Mouse (Mus musculus) heart, embryonic 11.5 days (tissue): ENCODE data around the gene Tpcn1. TPM values are rescaled to one million over a fixed set of nuclear protein-coding genes. Genes with fewer than 3 reads are reported as not detected.

Source experiments
- ATAC-seq: fragments of 200-750 bp; cut with Nextera tagmentation; replicated peaks from 2 replicates; pipeline ENCODE4 v1.8.0; 2017; ENCODE audit warnings: moderate library complexity; ENCODE audit not compliant: insufficient number of reproducible peaks, low FRiP score, low TSS enrichment
- H3K27ac ChIP-seq: fragments of 300-500 bp; sonication (generic); 2 replicates; pipeline ENCODE4 v1.5.1; 2014; ENCODE audit warnings: mild to moderate bottlenecking, low read depth, low read length
- H3K27me3 ChIP-seq: fragments of 300-500 bp; sonication (generic); 2 replicates; pipeline ENCODE4 v1.6.1; 2014; ENCODE audit warnings: mild to moderate bottlenecking, low read length, mixed read lengths; ENCODE audit not compliant: control insufficient read depth, insufficient read depth
- H3K36me3 ChIP-seq: fragments of 300-500 bp; sonication (generic); 2 replicates; pipeline ENCODE4 v1.6.1; 2014; ENCODE audit warnings: mild to moderate bottlenecking, low read length, moderate library complexity, mixed read lengths; ENCODE audit not compliant: control insufficient read depth, insufficient read depth
- H3K4me1 ChIP-seq: fragments of 300-500 bp; sonication (generic); 2 replicates; pipeline ENCODE4 v1.6.1; 2014; ENCODE audit warnings: low read length; ENCODE audit not compliant: control insufficient read depth, insufficient read depth
- H3K4me2 ChIP-seq: fragments of 300-500 bp; sonication (generic); 2 replicates; pipeline ENCODE4 v1.6.1; 2014; ENCODE audit warnings: mild to moderate bottlenecking, moderate library complexity
- H3K4me3 ChIP-seq: fragments of 300-500 bp; sonication (generic); 2 replicates; pipeline ENCODE4 v1.5.1; 2014; ENCODE audit warnings: low read depth, low read length
- H3K9ac ChIP-seq: fragments of 300-500 bp; sonication (generic); 2 replicates; pipeline ENCODE4 v1.6.1; 2014; ENCODE audit warnings: mild to moderate bottlenecking, low read depth, low read length, moderate library complexity
- H3K9me3 ChIP-seq: fragments of 300-500 bp; sonication (generic); replicated peaks from 2 replicates; pipeline ENCODE4 v1.6.1; 2016; ENCODE audit warnings: low read length; ENCODE audit not compliant: control insufficient read depth
- WGBS: fragments of 180-500 bp; shearing (Covaris S2); extraction: QIAGEN DNeasy Blood & Tissue Kit; methylation state at CpG from one replicate; pipeline ENCODE4 v1.1.7; 2014; ENCODE audit not compliant: insufficient replicate concordance; 5-methylcytosine and 5-hydroxymethylcytosine counted together
- polyA plus RNA-seq: library from polyadenylated mRNA; unstranded; fragments of >200 nt; fragmentation: Nextera tagmentation; extraction: Ambion mirVana; gene quantifications from 2 replicates; pipeline ENCODE4 v1.2.1, GENCODE M21; 2014

Tpcn1 gene
- polyA plus RNA-seq, 1 experiment from 2014 or later, result 19.1 TPM

DNA sequence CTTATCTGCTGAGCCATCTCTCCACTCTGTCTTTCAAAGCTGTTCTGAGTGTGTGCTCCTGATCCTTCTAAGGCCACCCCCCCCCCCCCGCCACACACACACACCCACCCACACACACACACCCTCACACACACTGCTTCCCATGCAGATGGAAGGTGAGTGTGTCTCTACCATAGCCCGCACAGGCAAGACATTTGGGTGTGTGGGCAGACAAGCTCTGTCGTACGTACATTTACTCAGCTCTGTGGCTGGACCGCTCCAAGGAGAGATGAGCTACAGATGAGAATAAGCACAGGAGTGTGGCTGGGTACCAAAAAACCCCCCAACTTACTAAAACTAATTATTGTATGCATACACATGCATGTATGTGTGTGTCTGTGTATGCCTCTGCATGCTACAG lies 37.8 kb downstream of the Tpcn1 start:
- Histone ChIP-seq H3K27me3 (no peaks in the 10 kb centered on the region), H3K4me1 (0 out of 2 replicates have a peak, but pooled peaks cover 3% of the 10 kb centered on the region), H3K9me3 (no peaks in the 10 kb centered on the region), H3K36me3 (peaks cover 14% of the 10 kb centered on the region), H3K9ac (no peak overlapping the region), H3K27ac (no peak overlapping the region), H3K4me2 (no peak overlapping the region), H3K4me3 (no peak overlapping the region)
- ATAC-seq, result no peak
- WGBS, result 92% methylated on average over 5 of the region's 5 CpGs

DNA sequence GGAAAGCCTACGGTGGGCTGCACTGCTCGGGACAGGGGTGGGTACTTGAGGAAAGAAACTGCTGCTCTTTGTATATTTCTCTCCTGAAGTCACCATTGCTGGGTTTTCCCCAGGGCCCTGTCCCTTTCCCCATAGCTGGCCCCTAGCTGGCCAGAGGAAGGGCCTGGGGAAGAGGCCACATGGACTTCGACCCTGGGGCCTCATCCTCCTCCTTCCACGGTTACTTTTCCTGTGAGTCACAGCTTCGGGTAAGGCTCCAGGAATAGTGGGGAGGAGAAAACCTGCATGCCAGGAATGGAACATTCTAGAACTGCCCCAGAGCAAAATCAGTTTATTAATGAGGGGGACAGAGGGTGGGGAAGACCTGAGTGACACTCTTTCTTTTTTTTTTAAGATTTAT lies 38.3 kb downstream of the Tpcn1 start:
- Histone ChIP-seq H3K4me1 (0 out of 2 replicates have a peak, but pooled peaks cover 3% of the 10 kb centered on the region), H3K4me2 (no peak overlapping the region), H3K27ac (no peak overlapping the region), H3K9me3 (no peaks in the 10 kb centered on the region), H3K4me3 (no peak overlapping the region), H3K27me3 (no peaks in the 10 kb centered on the region), H3K9ac (no peak overlapping the region), H3K36me3 (peaks cover 12% of the 10 kb centered on the region)
- ATAC-seq, result no peak
- 66% methylated on average over 5 of the region's 5 CpGs for WGBS

DNA sequence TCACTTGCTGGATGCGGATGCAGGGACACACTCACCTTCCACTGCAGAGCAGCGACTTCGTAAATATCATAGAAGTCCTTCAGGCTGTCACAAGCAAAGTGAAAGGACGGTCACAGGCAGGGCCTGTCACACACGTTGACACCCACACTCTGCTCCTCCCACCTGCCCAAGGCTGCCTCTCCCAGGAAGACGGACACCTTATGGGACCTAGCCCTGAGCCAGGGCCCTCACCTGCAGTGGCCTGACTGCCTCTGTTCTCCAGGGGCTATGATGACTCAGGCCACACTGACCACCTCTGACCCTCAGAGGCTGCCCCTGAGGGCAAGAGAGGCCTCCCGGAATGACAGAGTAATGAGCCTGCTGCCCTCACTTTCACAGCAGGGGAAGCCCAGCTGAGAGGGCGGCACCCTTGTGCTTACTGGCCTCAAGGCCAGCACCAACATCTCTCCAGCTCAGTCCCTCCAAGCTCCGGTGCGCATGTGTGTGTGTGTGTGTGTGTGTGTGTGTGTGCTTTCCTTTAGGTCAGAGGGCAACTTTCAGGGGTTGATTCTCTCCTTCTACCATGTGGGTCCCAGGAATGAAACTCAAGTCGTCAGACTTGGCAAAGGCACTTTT lies 40.1 kb downstream of the Tpcn1 start:
- H3K27ac ChIP-seq, result no peak overlapping the region
- H3K9me3 ChIP-seq, result no peaks in the 10 kb centered on the region
- no peaks in the 10 kb centered on the region for H3K27me3 ChIP-seq
- no peak for ATAC-seq
- 69% methylated on average over 11 of the region's 11 CpGs for WGBS
- no peak overlapping the region for H3K4me2 ChIP-seq
- H3K4me1 ChIP-seq, result 0 out of 2 replicates have a peak, but pooled peaks cover 3% of the 10 kb centered on the region
- peaks cover 12% of the 10 kb centered on the region for H3K36me3 ChIP-seq
- no peak overlapping the region for H3K4me3 ChIP-seq
- H3K9ac ChIP-seq, result no peak overlapping the region

DNA sequence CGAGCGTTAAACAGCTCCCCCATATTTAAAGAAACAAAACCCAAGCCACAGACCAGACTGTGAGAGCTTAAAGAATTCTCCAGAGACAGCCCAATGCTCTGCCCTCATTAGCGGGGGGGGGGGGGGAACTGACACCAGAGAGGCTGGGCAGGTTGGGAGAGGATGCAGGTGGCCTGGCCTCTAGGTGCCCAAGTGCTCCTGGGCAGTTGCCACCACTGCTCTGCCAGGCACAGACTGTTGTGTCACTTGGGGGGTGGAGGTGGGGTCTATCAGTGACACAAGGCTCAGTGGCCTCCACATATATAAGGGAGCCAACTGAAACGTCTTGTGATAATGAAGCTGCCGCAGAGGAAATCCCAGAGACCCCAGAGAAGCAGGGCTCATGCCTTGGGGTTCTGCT lies 51.8 kb downstream of the Tpcn1 start:
- Histone ChIP-seq H3K4me1 (0 out of 2 replicates have a peak, but pooled peaks cover 5% of the 10 kb centered on the region), H3K9ac (no peak overlapping the region), H3K4me2 (no peak overlapping the region), H3K27me3 (no peaks in the 10 kb centered on the region), H3K9me3 (no peaks in the 10 kb centered on the region), H3K27ac (no peak overlapping the region), H3K4me3 (no peak overlapping the region), H3K36me3 (peaks cover 11% of the 10 kb centered on the region)
- no peak for ATAC-seq
- 82% methylated on average over 5 of the region's 5 CpGs for WGBS

DNA sequence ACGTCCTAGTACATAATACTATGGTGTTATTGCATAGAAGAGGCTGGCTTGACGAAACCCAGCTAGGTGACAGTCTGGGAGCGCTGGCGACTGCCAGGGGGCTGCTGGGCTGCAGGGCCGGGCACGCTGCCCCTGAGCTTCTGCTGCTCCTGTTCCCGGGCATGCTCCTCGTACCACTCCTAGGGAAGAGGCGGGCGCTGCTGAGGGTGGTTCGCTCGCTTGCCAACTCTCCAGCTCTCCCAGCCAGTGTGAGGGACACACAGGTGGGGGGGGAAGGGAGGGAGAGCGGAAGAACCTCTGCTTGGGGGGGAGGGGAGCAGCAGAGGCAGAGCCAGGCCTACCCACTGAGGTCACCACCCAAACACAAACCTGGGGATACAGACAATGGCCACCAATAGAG lies 52.4 kb downstream of the Tpcn1 start:
- no peak overlapping the region for H3K9ac ChIP-seq
- H3K27ac ChIP-seq, result no peak overlapping the region
- H3K4me2 ChIP-seq, result no peak overlapping the region
- no peak overlapping the region for H3K4me3 ChIP-seq
- H3K9me3 ChIP-seq, result no peaks in the 10 kb centered on the region
- no peak for ATAC-seq
- peaks cover 11% of the 10 kb centered on the region for H3K36me3 ChIP-seq
- H3K27me3 ChIP-seq, result no peaks in the 10 kb centered on the region
- 81% methylated on average over 13 of the region's 13 CpGs for WGBS
- H3K4me1 ChIP-seq, result 0 out of 2 replicates have a peak, but pooled peaks cover 5% of the 10 kb centered on the region

DNA sequence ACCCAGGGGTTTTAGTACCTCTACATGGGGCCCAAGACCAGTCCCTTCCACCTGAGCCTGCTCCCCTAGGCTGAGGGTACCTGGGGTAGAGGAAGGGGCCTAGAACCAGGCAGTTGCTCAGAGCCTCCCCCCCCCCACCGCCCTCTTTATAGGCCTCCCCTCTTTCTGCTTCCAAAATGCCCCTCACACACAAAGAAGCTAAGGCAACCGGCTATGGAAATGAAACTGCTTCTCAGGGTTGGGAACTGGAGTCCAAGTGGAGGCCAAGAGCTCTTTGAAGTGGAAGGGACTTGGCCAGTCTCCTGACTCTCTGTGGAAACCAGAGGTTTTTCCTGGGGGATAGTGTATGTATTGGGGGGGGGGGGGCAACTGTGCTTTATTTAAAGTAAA lies 53.8 kb downstream of the Tpcn1 start:
- H3K9ac ChIP-seq, result no peak overlapping the region
- ATAC-seq, result no peak
- no peaks in the 10 kb centered on the region for H3K27me3 ChIP-seq
- H3K4me2 ChIP-seq, result no peak overlapping the region
- H3K4me3 ChIP-seq, result no peak overlapping the region
- no peak overlapping the region for H3K27ac ChIP-seq
- WGBS, result 70% methylated on average over 2 of the region's 2 CpGs
- no peaks in the 10 kb centered on the region for H3K9me3 ChIP-seq
- 0 out of 2 replicates have a peak, but pooled peaks cover 5% of the 10 kb centered on the region for H3K4me1 ChIP-seq
- peaks cover 8% of the 10 kb centered on the region; the same call in 1 of the 2 replicates for H3K36me3 ChIP-seq

DNA sequence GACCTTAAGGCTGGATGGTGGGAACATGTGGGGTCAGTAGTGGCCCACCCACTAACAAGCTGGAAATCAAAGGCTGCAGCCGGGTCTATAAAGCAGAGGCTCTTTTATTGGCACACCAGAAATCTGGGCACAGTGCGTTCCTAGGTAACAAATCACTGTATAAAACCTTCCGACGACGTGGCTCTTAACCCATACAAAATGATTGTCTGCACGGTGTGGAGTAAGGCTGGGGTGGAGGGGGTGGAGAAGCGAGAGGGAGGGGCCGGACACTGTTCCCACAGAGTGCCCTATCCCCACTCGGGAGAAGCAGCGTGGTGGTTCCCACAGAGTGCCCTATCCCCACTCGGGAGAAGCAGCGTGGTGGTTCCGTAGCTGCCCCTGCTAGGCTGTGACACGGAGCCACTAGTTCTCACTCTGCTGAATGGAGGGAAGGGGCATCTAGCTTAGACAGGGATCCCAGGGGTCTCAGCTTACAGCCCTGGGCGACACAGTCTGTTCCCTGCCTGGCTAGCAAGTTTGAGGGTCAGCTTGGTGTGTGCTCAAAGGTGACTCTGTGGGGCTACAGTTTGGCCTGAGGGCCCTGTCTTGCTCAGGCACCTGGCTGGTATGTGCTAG lies 54.3 kb downstream of the Tpcn1 start:
- 78% methylated on average over 15 of the region's 15 CpGs for whole genome bisulfite sequencing
- no peak overlapping the region for H3K4me2 ChIP-seq
- H3K9ac ChIP-seq, result no peak overlapping the region
- H3K4me1 ChIP-seq, result 0 out of 2 replicates have a peak, but pooled peaks cover 3% of the 10 kb centered on the region
- no peak overlapping the region for H3K4me3 ChIP-seq
- no peak overlapping the region for H3K27ac ChIP-seq
- ATAC-seq, result no peak
- H3K27me3 ChIP-seq, result no peaks in the 10 kb centered on the region
- H3K36me3 ChIP-seq, result peaks cover 6% of the 10 kb centered on the region; the same call in 1 of the 2 replicates
- no peaks in the 10 kb centered on the region for H3K9me3 ChIP-seq

DNA sequence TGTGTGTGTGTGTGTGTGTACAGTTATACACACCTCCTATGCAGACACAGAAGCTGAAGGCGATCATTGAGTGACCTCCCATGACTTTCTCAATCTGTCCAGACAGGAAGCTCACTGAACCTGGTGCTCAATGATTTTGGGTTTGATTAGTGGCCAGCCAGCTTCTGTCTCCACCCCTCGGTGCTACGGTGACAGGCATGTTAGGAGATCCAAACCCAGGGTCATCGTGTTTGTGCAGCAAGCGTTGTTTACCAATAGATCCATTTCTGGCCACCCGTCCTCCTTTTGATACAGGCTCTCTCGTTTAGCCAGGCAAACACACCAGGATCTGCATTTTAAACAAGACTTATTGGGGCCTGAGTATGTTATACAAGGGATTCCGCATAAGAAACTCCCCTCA lies 56.8 kb downstream of the Tpcn1 start:
- no peak for ATAC-seq
- H3K9me3 ChIP-seq, result no peaks in the 10 kb centered on the region
- 0 out of 2 replicates have a peak, but pooled peaks cover 3% of the 10 kb centered on the region for H3K4me1 ChIP-seq
- no peaks in the 10 kb centered on the region for H3K27me3 ChIP-seq
- H3K27ac ChIP-seq, result no peak overlapping the region
- no peaks in the 10 kb centered on the region for H3K36me3 ChIP-seq
- no peak overlapping the region for H3K4me2 ChIP-seq
- H3K4me3 ChIP-seq, result no peak overlapping the region
- H3K9ac ChIP-seq, result no peak overlapping the region
- 84% methylated on average over 8 of the region's 8 CpGs for WGBS
